Mouse (Mus musculus) spleen, adult 2 months (tissue): ENCODE results near the gene Pamr1.

Source experiments
- CTCF ChIP-seq: fragments of 200-500 bp; IDR thresholded peaks from 2 replicates; pipeline ENCODE4 v1.5.1; 2011; ENCODE audit warnings: mild to moderate bottlenecking, inconsistent platforms; ENCODE audit not compliant: insufficient read depth, insufficient read length, insufficient replicate concordance; ENCODE audit errors: extremely low read depth
- POLR2A ChIP-seq: fragments of 200-500 bp; IDR thresholded peaks from 2 replicates; pipeline ENCODE4 v1.6.1; 2011; ENCODE audit warnings: low read depth, low read length, inconsistent platforms

DNA sequence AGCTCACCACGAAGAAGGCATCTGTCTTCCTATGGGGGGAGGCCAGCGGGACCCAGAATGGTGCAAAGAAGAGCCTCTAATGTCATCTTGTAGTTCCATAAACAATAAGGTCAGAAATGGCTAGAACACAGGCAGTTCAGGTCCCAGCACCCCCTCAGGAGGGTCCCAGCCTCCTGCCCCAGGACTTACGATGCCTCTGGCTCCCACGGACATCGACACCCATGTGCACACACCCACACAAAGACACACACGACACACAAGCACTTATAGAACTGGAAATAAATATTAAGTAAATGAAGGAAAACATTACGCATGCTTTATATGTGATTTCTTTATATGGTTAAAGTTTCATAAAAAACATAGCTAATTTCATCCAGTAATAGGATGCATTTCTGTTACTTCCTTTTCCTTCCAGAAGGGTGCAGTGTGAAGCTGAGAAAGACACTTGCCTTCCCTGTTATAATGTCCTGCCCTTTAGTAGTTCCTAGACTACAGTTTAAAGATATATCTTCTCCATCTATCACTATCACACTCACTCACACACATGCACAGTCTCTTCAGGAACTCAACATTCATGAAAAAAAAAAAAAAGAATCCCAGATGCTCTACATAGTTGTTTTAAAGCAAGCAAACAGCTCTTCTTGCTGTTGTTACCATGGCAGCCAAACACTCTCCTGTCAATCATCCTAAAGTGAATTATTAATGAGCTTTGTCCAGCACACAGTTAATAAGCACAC is 135.7 kb downstream of the Pamr1 start:
- TF ChIP-seq POLR2A = no peak
- TF ChIP-seq CTCF = no peak
